Mouse (Mus musculus) midbrain, embryonic 13.5 days (tissue): ENCODE results near the gene Cpsf3. TPM values are rescaled to one million over a fixed set of nuclear protein-coding genes. Genes with fewer than 3 reads are reported as not detected.

Experiments used
- ATAC-seq: fragments of 200-750 bp; cut with Nextera tagmentation; 2 replicates; pipeline ENCODE4 v1.8.0; 2017; ENCODE audit warnings: mild to moderate bottlenecking, moderate TSS enrichment, moderate library complexity
- H3K27ac ChIP-seq: fragments of 300-500 bp; sonication (generic); 2 replicates; pipeline ENCODE4 v1.5.1; 2015; ENCODE audit warnings: inconsistent platforms, mild to moderate bottlenecking, moderate library complexity
- H3K27me3 ChIP-seq: fragments of 300-500 bp; sonication (generic); 2 replicates; pipeline ENCODE4 v1.6.1; 2015; ENCODE audit warnings: mild to moderate bottlenecking, inconsistent platforms
- H3K36me3 ChIP-seq: fragments of 300-500 bp; sonication (generic); 2 replicates; pipeline ENCODE4 v1.6.1; 2015; ENCODE audit warnings: mild to moderate bottlenecking, inconsistent platforms
- H3K4me1 ChIP-seq: fragments of 300-500 bp; sonication (generic); replicated peaks from 2 replicates; pipeline ENCODE4 v1.6.1; 2015; ENCODE audit warnings: inconsistent platforms
- H3K4me2 ChIP-seq: fragments of 300-500 bp; sonication (generic); replicated peaks from 2 replicates; pipeline ENCODE4 v1.6.1; 2015; ENCODE audit warnings: moderate library complexity, mild to moderate bottlenecking, inconsistent platforms
- H3K4me3 ChIP-seq: fragments of 300-500 bp; sonication (generic); replicated peaks from 2 replicates; pipeline ENCODE4 v1.5.1; 2015; ENCODE audit warnings: mild to moderate bottlenecking, inconsistent platforms
- H3K9ac ChIP-seq: fragments of 300-500 bp; sonication (generic); replicated peaks from 2 replicates; pipeline ENCODE4 v1.6.1; 2015; ENCODE audit warnings: mild to moderate bottlenecking, inconsistent platforms
- H3K9me3 ChIP-seq: fragments of 300-500 bp; sonication (generic); 2 replicates; pipeline ENCODE4 v1.6.1; 2016; ENCODE audit warnings: mild to moderate bottlenecking, inconsistent platforms
- WGBS: fragments of 180-500 bp; shearing (Covaris S2); methylation state at CpG from one replicate; pipeline ENCODE4 v1.1.7; 2015; 5-methylcytosine and 5-hydroxymethylcytosine counted together
- polyA plus RNA-seq: library from polyadenylated mRNA; unstranded; fragments of >200 nt; fragmentation: Nextera tagmentation; extraction: Ambion mirVana; gene quantifications from 2 replicates; pipeline ENCODE4 v1.2.1, GENCODE M21; 2015

The Cpsf3 gene
- polyA plus RNA-seq, 1 experiment from 2014 or later, result 116 TPM

- Histone ChIP-seq H3K9ac (no peak overlapping the region), H3K27ac (no peak overlapping the region), H3K27me3 (no peaks in the 10 kb centered on the region), H3K4me2 (no peak overlapping the region), H3K36me3 (peaks cover 83% of the 10 kb centered on the region), H3K9me3 (no peaks in the 10 kb centered on the region), H3K4me3 (no peak overlapping the region), H3K4me1 (no peaks in the 10 kb centered on the region)
- peak; percentile 58; the same call in 1 of the 2 replicates for ATAC-seq
- WGBS, result 90% methylated on average over 2 of the region's 2 CpGs
Observed at GRCm38 (mm10) chr12:21266784-21267098, 18.4 kb upstream of the Cpsf3 start.

GRCm38 (mm10) chr12:21268083-21268616 is 17.0 kb upstream of the Cpsf3 start:
- peaks cover 78% of the 10 kb centered on the region for H3K36me3 ChIP-seq
- no peaks in the 10 kb centered on the region for H3K9me3 ChIP-seq
- H3K27ac ChIP-seq, result no peak overlapping the region
- H3K4me3 ChIP-seq, result no peak overlapping the region
- whole genome bisulfite sequencing, result 94% methylated on average over 8 of the region's 8 CpGs
- H3K4me2 ChIP-seq, result no peak overlapping the region
- H3K4me1 ChIP-seq, result no peaks in the 10 kb centered on the region
- no peaks in the 10 kb centered on the region for H3K27me3 ChIP-seq
- no peak overlapping the region for H3K9ac ChIP-seq
- no peak for ATAC-seq

DNA sequence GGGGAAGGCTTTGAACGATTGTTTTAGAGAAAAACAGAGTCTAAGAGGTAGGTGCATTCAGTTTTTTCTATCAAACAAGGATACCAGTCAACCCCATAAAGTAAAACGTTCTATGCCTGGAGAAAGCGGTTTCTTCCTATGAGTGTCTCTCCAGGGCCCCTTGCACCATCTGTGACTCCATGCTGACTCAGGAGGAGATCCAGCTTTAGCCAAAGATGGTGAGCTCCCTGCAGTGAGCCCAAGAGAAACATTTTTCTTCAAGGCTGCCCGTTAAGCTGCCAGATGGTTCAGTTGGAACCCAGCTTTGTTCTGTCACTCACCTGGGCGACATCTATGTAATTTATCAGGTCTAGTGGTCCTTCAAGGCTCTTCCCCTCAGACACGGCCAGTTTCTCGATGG is 10.7 kb upstream of the Cpsf3 start:
- no peaks in the 10 kb centered on the region for H3K27me3 ChIP-seq
- peaks cover 31% of the 10 kb centered on the region for H3K36me3 ChIP-seq
- no peak for ATAC-seq
- no peak overlapping the region for H3K4me2 ChIP-seq
- no peaks in the 10 kb centered on the region for H3K9me3 ChIP-seq
- H3K9ac ChIP-seq, result no peak overlapping the region
- no peaks in the 10 kb centered on the region for H3K4me1 ChIP-seq
- 82% methylated on average over 7 of the region's 7 CpGs for WGBS
- no peak overlapping the region for H3K27ac ChIP-seq
- H3K4me3 ChIP-seq, result no peak overlapping the region

DNA sequence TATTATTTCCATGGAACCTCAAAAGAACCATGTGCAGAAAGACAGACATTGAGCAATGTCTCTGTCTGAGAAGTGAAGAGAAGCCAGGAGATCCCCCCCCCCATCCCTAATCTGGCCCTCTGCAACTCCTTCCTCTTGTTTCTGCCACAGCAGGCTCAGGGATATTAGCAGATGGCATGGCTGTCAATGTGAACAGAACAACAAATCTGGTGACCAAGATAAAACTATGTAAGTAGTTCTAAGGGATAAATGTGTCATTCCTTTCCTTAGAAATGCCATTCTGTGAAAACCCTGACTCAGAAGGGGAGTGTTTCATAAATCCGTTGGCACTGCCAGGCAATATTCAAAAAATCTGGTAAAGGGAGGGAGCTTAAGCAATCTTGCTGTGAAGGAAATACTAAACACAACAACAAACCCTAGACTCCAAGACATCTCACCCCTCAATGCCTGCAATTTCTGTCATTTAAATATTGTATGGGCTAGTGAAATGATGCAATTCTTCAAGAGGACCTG is 7.8 kb upstream of the Cpsf3 start:
- no peak overlapping the region for H3K4me3 ChIP-seq
- ATAC-seq, result no peak
- H3K9me3 ChIP-seq, result no peaks in the 10 kb centered on the region
- H3K27me3 ChIP-seq, result no peaks in the 10 kb centered on the region
- whole genome bisulfite sequencing, result 78% methylated on average over 1 of the region's 1 CpGs
- H3K4me1 ChIP-seq, result no peaks in the 10 kb centered on the region
- no peak overlapping the region for H3K27ac ChIP-seq
- H3K36me3 ChIP-seq, result peaks cover 8% of the 10 kb centered on the region; the same call in 1 of the 2 replicates
- no peak overlapping the region for H3K9ac ChIP-seq
- H3K4me2 ChIP-seq, result no peak overlapping the region

GRCm38 (mm10) chr12:21285508-21286242 is 484 bp downstream of the Cpsf3 start:
- WGBS, result under 1% methylated on average over 47 of the region's 47 CpGs
- no peaks in the 10 kb centered on the region for H3K27me3 ChIP-seq
- peak; percentile 15 for ATAC-seq

GRCm38 (mm10) chr12:21286243-21286622 is 1.0 kb downstream of the Cpsf3 start, which contains the start of gene Itgb1bp1:
TSS of gene Itgb1bp1 (minus strand) at chr12:21286284.
- Histone ChIP-seq H3K4me3 (peak within 1 kb of the TSS; percentile 71), H3K9me3 (no peaks in the 10 kb centered on the region), H3K9ac (peak within 1 kb of the TSS; percentile 82), H3K4me2 (peak within 1 kb of the TSS; percentile 78), H3K27ac (peak within 1 kb of the TSS; percentile 90), H3K36me3 (peaks cover 16% of the 10 kb centered on the region), H3K4me1 (peaks cover 30% of the 10 kb centered on the region), H3K27me3 (no peaks in the 10 kb centered on the region)
- under 1% methylated on average over 28 of the region's 28 CpGs for WGBS
- peak; percentile 96 for ATAC-seq

More at GRCm38 (mm10) chr12:21285508-21286242, 484 bp downstream of the Cpsf3 start:
- H3K4me2 ChIP-seq, result peak overlapping the region; percentile 69
- H3K4me1 ChIP-seq, result peaks cover 30% of the 10 kb centered on the region
- H3K9ac ChIP-seq, result peak overlapping the region; percentile 78
- no peaks in the 10 kb centered on the region for H3K9me3 ChIP-seq
- H3K36me3 ChIP-seq, result peaks cover 11% of the 10 kb centered on the region; the same call in 1 of the 2 replicates
- peak overlapping the region; percentile 83 for H3K27ac ChIP-seq
- H3K4me3 ChIP-seq, result peak overlapping the region; percentile 71

DNA sequence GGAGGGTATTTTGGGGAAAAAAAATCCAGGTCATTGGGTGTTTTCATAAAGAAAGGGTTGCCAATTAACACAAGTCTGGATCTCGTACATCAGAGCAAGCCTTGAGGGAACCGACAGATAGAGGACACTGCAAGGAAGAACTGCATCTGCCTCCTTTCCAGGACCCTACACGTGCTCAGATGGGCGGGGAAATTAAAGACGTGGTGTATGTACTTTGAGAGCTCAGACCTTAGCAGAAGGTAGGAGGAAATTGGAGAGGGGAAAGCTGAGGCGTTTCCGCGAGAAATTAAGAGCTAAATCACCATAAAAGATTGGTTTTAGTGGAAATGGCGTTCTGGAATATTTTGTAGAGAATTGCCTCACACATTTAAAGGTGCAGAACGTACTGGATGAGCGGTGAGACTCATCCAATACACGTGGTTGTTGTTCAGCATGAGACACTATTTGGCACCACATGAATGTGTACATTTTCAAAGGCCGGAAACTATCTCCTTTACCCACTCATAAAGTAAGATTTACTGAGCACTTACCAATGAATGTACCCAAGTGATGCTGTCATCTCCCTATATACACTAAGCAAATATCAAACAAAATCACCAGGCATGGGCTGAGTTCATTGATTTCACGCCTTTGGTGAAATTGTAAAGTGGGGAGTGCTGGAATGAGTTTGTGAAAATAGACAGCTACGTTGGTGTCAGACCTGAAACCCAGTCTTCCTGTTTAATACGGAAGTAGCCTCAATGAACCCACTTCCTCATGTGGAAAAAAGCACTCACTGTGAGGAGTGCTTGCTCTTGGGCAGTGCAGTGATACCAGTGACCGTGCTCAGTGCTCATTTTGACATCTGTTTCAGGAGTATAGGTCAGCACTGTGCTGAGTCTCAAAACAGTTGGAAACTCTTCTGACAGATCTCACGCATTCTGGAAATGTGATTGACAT is 1.8 kb downstream of the Cpsf3 start:
- 37% methylated on average over 18 of the region's 18 CpGs for WGBS
- no peaks in the 10 kb centered on the region for H3K27me3 ChIP-seq
- peaks cover 24% of the 10 kb centered on the region for H3K36me3 ChIP-seq
- H3K4me1 ChIP-seq, result peaks cover 30% of the 10 kb centered on the region
- H3K4me3 ChIP-seq, result peak overlapping the region; percentile 71
- H3K4me2 ChIP-seq, result peak overlapping the region; percentile 78
- peak overlapping the region; percentile 90 for H3K27ac ChIP-seq
- H3K9ac ChIP-seq, result peak overlapping the region; percentile 82
- ATAC-seq, result peak; percentile 38; the same call in 1 of the 2 replicates
- no peaks in the 10 kb centered on the region for H3K9me3 ChIP-seq

DNA sequence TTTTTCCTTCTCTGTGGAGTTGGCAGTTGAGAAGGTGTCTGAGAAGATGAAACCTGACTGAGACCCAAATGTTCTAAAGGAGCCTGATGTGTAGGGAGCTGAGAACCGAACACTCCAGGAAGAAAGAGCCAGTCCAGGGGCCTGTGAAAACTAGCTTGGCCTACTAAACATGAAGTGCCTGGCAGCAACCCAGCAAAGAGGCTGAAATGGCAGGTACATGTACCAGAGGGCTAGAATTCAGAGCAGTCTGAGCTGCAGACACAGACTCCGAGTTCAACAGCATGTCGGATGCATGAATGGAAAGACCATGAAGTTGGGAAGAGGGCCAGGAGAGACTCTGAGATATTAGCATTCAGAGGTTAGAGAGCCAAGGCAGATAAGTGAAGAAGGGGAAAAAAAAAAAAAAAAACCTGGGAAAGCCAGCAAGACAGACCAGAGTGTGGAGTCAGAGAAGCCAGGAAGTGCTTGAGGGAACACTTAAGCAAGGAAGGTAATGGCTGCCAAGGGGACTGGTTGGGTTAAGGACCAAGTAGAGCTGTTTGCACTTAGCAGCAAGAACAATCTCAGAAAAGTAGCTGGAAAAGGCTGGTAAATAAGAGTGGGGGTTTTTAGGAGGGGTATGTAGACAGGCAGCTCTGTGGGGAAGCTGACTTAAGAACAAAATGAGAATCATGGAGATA is 3.7 kb downstream of the Cpsf3 start:
- H3K9me3 ChIP-seq, result no peaks in the 10 kb centered on the region
- no peak overlapping the region for H3K4me2 ChIP-seq
- peaks cover 43% of the 10 kb centered on the region for H3K36me3 ChIP-seq
- no peak overlapping the region for H3K27ac ChIP-seq
- no peaks in the 10 kb centered on the region for H3K27me3 ChIP-seq
- ATAC-seq, result no peak
- H3K4me1 ChIP-seq, result peaks cover 30% of the 10 kb centered on the region
- H3K9ac ChIP-seq, result no peak overlapping the region
- no peak overlapping the region for H3K4me3 ChIP-seq
- 96% methylated on average over 3 of the region's 3 CpGs for WGBS

GRCm38 (mm10) chr12:21289651-21290050 is 4.5 kb downstream of the Cpsf3 start:
- Histone ChIP-seq H3K27ac (no peak overlapping the region), H3K4me3 (no peak overlapping the region), H3K36me3 (peaks cover 50% of the 10 kb centered on the region), H3K9ac (no peak overlapping the region), H3K27me3 (no peaks in the 10 kb centered on the region), H3K4me2 (no peak overlapping the region), H3K9me3 (no peaks in the 10 kb centered on the region), H3K4me1 (peaks cover 28% of the 10 kb centered on the region)
- WGBS, result 91% methylated on average over 6 of the region's 6 CpGs
- ATAC-seq, result no peak

DNA sequence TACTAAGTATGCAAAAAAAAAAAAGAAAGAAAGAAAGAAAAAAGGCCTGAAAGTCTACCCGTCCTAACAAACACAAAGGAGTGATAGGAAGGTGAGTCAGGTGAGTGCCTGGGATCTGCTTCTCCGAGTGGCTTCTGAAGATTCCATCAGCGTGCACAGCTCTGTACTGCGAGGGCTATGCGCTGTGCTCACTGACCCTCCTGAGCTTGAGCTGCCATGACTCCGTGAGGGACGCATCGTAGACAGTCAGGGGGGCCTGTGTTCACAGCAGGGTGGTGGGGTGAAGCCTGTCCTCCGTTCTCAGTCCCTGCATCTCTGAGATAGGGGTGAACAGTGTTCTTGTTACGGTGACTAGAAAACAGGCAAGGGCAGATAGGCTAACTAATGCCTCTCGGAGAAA is 13.7 kb downstream of the Cpsf3 start:
- H3K27me3 ChIP-seq, result no peaks in the 10 kb centered on the region
- WGBS, result 97% methylated on average over 11 of the region's 11 CpGs
- no peak overlapping the region for H3K4me3 ChIP-seq
- H3K9ac ChIP-seq, result no peak overlapping the region
- no peak overlapping the region for H3K27ac ChIP-seq
- H3K9me3 ChIP-seq, result no peaks in the 10 kb centered on the region
- no peak for ATAC-seq
- peaks cover 90% of the 10 kb centered on the region for H3K36me3 ChIP-seq
- H3K4me1 ChIP-seq, result no peaks in the 10 kb centered on the region
- H3K4me2 ChIP-seq, result no peak overlapping the region

DNA sequence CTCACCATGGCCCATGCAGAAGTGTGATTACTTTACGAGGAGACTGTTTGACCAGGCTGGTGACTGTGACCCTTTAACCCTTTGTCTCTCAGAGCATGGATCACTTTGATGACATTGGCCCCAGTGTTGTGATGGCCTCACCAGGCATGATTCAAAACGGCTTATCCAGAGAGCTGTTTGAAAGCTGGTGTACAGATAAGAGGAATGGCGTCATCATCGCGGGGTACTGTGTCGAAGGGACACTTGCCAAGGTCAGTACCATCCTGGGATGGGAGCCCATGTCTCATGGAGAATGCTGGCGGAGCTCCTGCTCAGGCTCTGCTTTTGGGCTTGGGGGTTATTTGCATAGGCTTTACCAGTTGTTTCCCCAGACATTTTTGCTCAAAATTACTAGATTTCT is 16.1 kb downstream of the Cpsf3 start:
- Histone ChIP-seq H3K27me3 (no peaks in the 10 kb centered on the region), H3K4me2 (no peak overlapping the region), H3K9ac (no peak overlapping the region), H3K4me1 (no peaks in the 10 kb centered on the region), H3K4me3 (no peak overlapping the region), H3K27ac (no peak overlapping the region), H3K9me3 (no peaks in the 10 kb centered on the region), H3K36me3 (peaks cover 85% of the 10 kb centered on the region)
- ATAC-seq, result no peak
- 93% methylated on average over 7 of the region's 7 CpGs for WGBS
